23 mouse cellular contexts compared by ENCODE assay signal in the genomic region with DNA sequence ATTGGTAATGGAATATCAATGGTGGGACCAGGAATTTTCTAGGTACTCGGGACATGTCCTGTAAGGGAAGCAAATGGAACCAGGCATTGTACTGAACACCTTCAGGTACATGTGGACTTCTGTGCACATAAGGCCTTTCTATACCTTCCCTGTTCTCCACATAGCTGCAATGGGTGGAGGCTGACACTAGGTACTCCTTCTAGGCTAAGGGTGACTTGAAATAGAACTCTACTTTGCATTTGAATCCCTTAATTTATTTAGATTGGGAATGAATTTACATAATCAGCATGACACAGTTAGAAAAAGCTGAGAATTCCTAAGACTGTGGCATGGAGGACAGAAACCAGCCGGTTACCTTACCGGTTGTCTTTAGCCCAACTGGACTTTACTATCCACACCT.
DNase-seq lines count a peak whose midpoint lies in the region; ATAC-seq and TF ChIP-seq lines count a peak whose summit lies in the region.
"Had no signal": no experiment of that assay in that cellular context is flagged by ENCODE, and none has a peak within 500 bp of the region (broad histone marks: within the 10 kb centered on the region; RNA-seq: fewer than 3 reads in every experiment).

No protein-coding gene starts in this region.

- H3K36me3 ChIP-seq in ES-Bruce4 (ENCODE audit: control insufficient read depth, insufficient read depth, low read length, poor library complexity, severe bottlenecking) (no peaks in the 10 kb centered on the region), ES-E14 (ENCODE audit: control insufficient read depth, insufficient read depth, low read length, poor library complexity, severe bottlenecking) (0 out of 2 replicates have a peak, but pooled peaks cover 2% of the 10 kb centered on the region)
- H3K36me3 ChIP-seq: embryonic facial prominence, embryonic 12.5 days; forebrain, embryonic 15.5 days had no signal

- TF ChIP-seq POLR2A in ES-Bruce4 (IDR thresholded peaks at IDR 0.05; ENCODE audit: insufficient read depth, low read length): no peak

- no peaks in the 10 kb centered on the region for H3K27me3 ChIP-seq in ES-Bruce4 (ENCODE audit: control insufficient read depth, insufficient read depth, low read length, poor library complexity, severe bottlenecking)
- H3K27me3 ChIP-seq: CH12.LX; embryonic facial prominence, embryonic 12.5 days; forebrain, embryonic 13.5 days; forebrain, embryonic 15.5 days had no signal

- H3K9me3 ChIP-seq in ES-Bruce4 (replicated peaks; ENCODE audit: control insufficient read depth, insufficient read depth, low read length, poor library complexity, severe bottlenecking) (peaks cover 9% of the 10 kb centered on the region; the same call in 1 of the 2 replicates), ES-E14 (ENCODE audit: control insufficient read depth, insufficient read depth, low read depth, low read length) (no peaks in the 10 kb centered on the region)
- H3K9me3 ChIP-seq: embryonic facial prominence, embryonic 10.5 days; embryonic facial prominence, embryonic 12.5 days; forebrain, embryonic 13.5 days; forebrain, embryonic 15.5 days had no signal

- H3K9ac ChIP-seq in ES-Bruce4 (ENCODE audit: low read depth, poor library complexity, severe bottlenecking) (no peak overlapping the region), ES-E14 (ENCODE audit: insufficient read depth, low read depth, low read length, poor library complexity, severe bottlenecking) (no peak overlapping the region)
- H3K9ac ChIP-seq: embryonic facial prominence, embryonic 12.5 days; forebrain, embryonic 13.5 days; forebrain, embryonic 15.5 days; forebrain, postnatal 0 days had no signal

- TF ChIP-seq CTCF in ES-Bruce4 (IDR thresholded peaks at IDR 0.05; ENCODE audit: low read depth, low read length): no peak

- no peak overlapping the region for H3K4me3 ChIP-seq in ES-Bruce4 (ENCODE audit: low read depth, low read length)
- peak overlapping the region in 1 of 2 experiments; percentile 12; a peak in 1 of 4 replicates for H3K4me3 ChIP-seq in ES-E14 (ENCODE audit: insufficient read depth in 1 of 2, low read depth in 1 of 2, low read length in 2 of 2, poor library complexity in 1 of 2, severe bottlenecking in 1 of 2)
- H3K4me3 ChIP-seq: embryonic facial prominence, embryonic 10.5 days; embryonic facial prominence, embryonic 12.5 days; forebrain, embryonic 13.5 days; forebrain, embryonic 15.5 days had no signal

- H3K27ac ChIP-seq in ES-Bruce4 (ENCODE audit: insufficient read depth, low read length) (peak overlapping the region; percentile 96), ES-E14 (ENCODE audit: insufficient read depth, low read depth, low read length, poor library complexity, severe bottlenecking) (peak overlapping the region; percentile 42; the same call in 1 of the 2 replicates)
- H3K27ac ChIP-seq: embryonic facial prominence, embryonic 10.5 days; embryonic facial prominence, embryonic 12.5 days; forebrain, embryonic 13.5 days; forebrain, embryonic 15.5 days had no signal

- peak; percentile 28; the same call in 1 of the 2 replicates for ATAC-seq in frontal cortex, adult (ENCODE audit: low TSS enrichment)
- ATAC-seq: CD4-positive, CD25-positive, alpha-beta regulatory T cell, adult 4 months; forebrain, embryonic 13.5 days; forebrain, embryonic 15.5 days; forebrain, postnatal 0 days had no signal

- DNase-seq in frontal cortex, postnatal 36 days (ENCODE audit: low spot score in 2 of 2): no peak
- DNase-seq in ES-E14 (ENCODE audit: low read depth, low spot score): peak; percentile 58
- peak; percentile 91 for DNase-seq in ZHBTc4 (ENCODE audit: low read depth, low spot score)
- DNase-seq in natural killer cell, adult 2 months (ENCODE audit: low spot score in 2 of 2): no peak
- DNase-seq in left cerebral cortex, adult 18-20 months (ENCODE audit: low spot score in 2 of 2): no peak
- DNase-seq: adrenal gland, adult 2 months; adrenal gland, postnatal 14 days; adrenal gland, postnatal 36 days; B cell, adult 2 months; cerebellum, adult 11-12 months; cerebellum, adult 2 months; cerebellum, adult 9-10 months; cerebellum, postnatal 10 days; cerebellum, postnatal 25 days; forebrain, postnatal 0 days had no signal

- in situ Hi-C loops in ES-E14 (cut with MboI; ENCODE audit: low sequenced_read_pairs in 2 of 2, unreplicated experiment in 2 of 2): no loop called here

- TF ChIP-seq EP300 in ES-Bruce4 (IDR thresholded peaks at IDR 0.05; ENCODE audit: insufficient read depth, low read depth, low read length): no peak

- H3K4me1 ChIP-seq in ES-Bruce4 (ENCODE audit: control insufficient read depth, insufficient read depth, low read length) (peaks cover 5% of the 10 kb centered on the region), ES-E14 (ENCODE audit: control insufficient read depth in 2 of 2, insufficient read depth in 2 of 2, low read length in 2 of 2, poor library complexity in 1 of 2) (peaks cover 29 to 35% of the 10 kb centered on the region in 2 experiments)

TF ChIP-seq in ES-E14, 5 proteins besides CTCF, POLR2A, EP300 and RAD21:
- no peak for TF ChIP-seq MAFK (IDR thresholded peaks at IDR 0.05; ENCODE audit: insufficient read depth, low read depth, low read length)
- no peak for TF ChIP-seq HCFC1 (IDR thresholded peaks at IDR 0.05; ENCODE audit: borderline replicate concordance, insufficient read depth, low read length)
- peak; percentile 39 for TF ChIP-seq CHD2 (IDR thresholded peaks at IDR 0.05; ENCODE audit: low read depth, low read length)
- no peak for TF ChIP-seq ZC3H11A (IDR thresholded peaks at IDR 0.05; ENCODE audit: borderline replicate concordance, low read depth, low read length)
- no peak for TF ChIP-seq ZNF384 (IDR thresholded peaks at IDR 0.05; ENCODE audit: low read depth, low read length)

Comparison
In these comparisons a context has a peak if more than half of its experiments do, and no peak if none do; other contexts are left out.
1. DNase-seq: peak in ES-E14 (single experiment) and ZHBTc4 (single experiment); none in frontal cortex, postnatal 36 days (0 of 2), natural killer cell, adult 2 months (0 of 2) and left cerebral cortex, adult 18-20 months (0 of 2).